Mouse (Mus musculus) bone marrow, adult 2 months (tissue): ENCODE measurements around the gene Kalrn.

ENCODE experiments used
- CTCF ChIP-seq: fragments of 200-500 bp; IDR thresholded peaks from 2 replicates; pipeline ENCODE4 v1.5.1; 2011; ENCODE audit warnings: low read length, control low read depth; ENCODE audit not compliant: control insufficient read depth, insufficient read depth
- POLR2A ChIP-seq: fragments of 200-500 bp; IDR thresholded peaks from 2 replicates; pipeline ENCODE4 v1.6.1; 2011; ENCODE audit warnings: low read depth, mild to moderate bottlenecking, control low read depth, low read length, borderline replicate concordance; ENCODE audit not compliant: control insufficient read depth

DNA sequence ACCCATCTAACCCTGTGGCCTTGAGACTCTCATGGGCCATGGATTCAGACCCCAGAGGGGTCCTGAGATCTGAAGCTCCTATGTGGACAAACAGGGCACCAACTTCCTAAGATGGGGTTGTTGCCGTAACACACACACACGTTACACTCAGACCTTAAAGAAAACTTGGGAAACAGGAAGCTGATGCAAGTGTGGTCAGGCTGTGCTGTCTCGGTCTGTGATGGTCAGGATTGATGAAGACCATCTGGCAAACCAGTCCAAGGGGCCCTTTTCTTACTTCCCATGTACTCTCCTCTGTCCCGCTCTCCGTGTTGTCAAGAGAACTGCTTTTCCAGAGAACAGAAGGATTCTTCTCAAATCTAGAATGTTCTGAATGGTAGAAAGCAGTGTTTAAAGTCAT, 651.8 kb downstream of the Kalrn start:
- TF ChIP-seq POLR2A (no peak), CTCF (no peak)
